Mouse (Mus musculus) layer of hippocampus, postnatal 25 days (tissue): ENCODE data around the gene Rrm2. TPM values are rescaled to one million over a fixed set of nuclear protein-coding genes. Genes with fewer than 3 reads are reported as not detected.
"Not testable (repeated sequence)": the region's sequence is repeated elsewhere in the genome, so short reads cannot be mapped to it uniquely, and the experiment has no call there.

ENCODE experiments used
- DNase-seq, 2 experiments: peaks; one replicate each; pipeline ENCODE4 v3.0.0; 2022; ENCODE audit warnings: mixed read lengths in 2 of 2, low spot score in 1 of 2; ENCODE audit errors: extremely low spot score in 1 of 2
- total RNA-seq, 2 experiments: library from RNA; stranded (reverse); gene quantifications; 2 replicates each; pipeline ENCODE4 v1.2.3; 2021

Rrm2 gene
- total RNA-seq, 2 experiments from 2014 or later: 2.6 to 3.5 TPM

DNA sequence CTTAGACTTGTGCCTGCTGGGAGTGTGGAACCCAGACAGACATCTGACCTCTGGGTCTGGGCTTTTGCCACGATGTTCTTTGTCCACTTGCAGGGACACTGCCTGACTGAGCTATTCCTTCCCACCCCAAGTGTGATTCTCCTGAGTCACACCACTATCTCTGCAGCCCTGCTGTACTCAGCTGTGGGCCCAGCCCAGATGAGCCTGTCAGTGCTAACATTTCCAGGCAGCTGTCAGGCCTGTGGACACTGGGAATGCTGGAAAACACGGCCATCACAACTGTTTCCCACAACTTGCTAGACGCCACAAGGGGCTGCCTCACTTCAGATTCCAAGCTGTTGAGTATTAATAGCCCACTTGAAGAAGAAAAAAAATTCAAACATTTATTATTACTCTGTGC, 5.0 kb upstream of the Rrm2 start:
- no peak for DNase-seq

DNA sequence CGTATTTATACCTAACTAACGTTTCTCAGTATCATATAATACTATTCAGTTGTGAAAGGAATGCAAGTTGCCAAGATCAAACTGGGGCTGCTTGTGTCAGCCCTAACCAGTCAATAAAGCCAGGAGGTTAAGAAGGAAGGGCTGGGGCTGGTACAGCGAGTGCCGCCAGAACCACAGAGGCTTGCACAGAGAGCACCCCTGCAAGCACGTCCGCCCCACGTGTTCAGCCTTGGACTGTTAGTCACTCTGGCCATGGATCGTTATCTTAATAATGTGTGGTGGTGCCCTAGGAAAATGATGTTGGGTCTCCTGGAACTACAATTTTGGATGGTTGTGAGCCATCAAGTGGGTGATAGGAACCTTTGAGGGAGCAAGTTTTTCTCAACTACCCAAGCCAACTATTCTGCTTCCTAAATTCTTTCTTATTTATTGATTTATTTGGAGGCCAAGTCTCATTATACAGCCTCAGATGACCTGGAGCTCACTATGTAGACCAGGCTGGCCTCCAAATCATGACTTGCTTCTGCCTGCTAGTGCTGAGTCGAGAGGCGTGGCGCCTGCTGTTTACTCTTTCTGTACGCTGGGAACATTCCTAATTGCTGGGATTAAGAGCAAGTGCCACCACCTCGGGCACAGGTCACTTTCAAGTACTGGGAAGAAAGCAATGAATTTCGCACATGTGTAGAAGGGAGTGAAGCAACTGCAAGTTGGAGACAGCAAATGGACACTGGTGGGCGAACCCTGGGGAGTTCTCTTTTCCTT, 2.4 kb upstream of the Rrm2 start:
- no peak for DNase-seq

DNA sequence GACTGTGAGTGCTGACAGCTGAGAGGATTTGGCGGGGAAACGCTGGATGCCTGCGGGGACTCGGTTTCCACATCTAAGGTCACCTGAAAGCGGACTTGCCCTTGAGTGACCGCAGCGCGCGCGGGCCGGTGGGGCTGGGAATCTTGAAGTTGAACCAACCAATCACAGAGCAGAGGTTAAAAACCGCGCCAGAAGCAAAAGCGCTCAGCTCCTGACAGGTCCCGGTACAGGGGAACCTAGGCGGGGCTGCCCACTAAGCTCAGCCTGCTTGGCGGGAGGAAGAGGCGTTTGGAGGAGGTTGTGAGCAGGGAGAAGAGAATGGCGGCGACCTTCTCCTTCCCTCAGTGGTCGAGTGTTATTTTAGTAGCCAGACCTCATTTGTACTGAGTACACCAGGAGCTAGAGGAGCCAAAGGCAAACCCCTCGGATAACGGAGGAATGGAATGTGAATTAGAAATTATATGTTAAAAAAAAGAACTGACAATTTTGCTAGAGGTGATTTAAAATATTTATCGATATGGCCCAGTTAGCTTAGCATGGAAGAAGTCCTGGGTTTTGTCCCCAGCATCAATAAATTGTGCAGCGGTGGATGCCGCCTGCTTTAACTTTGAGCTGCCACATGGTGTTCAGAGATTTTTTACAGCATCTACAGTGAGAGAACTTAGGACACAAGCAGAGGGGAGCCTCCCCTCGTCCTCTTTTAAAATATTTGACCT, 1.1 kb upstream of the Rrm2 start:
- DNase-seq: no peak

GRCm38 (mm10) chr12:24707480-24707802, 600 bp upstream of the Rrm2 start:
- DNase-seq: no peak

- DNase-seq: no peak
Observed at GRCm38 (mm10) chr12:24708824-24709218, 780 bp downstream of the Rrm2 start.

GRCm38 (mm10) chr12:24709409-24709808, 1.4 kb downstream of the Rrm2 start:
- no peak for DNase-seq

DNA sequence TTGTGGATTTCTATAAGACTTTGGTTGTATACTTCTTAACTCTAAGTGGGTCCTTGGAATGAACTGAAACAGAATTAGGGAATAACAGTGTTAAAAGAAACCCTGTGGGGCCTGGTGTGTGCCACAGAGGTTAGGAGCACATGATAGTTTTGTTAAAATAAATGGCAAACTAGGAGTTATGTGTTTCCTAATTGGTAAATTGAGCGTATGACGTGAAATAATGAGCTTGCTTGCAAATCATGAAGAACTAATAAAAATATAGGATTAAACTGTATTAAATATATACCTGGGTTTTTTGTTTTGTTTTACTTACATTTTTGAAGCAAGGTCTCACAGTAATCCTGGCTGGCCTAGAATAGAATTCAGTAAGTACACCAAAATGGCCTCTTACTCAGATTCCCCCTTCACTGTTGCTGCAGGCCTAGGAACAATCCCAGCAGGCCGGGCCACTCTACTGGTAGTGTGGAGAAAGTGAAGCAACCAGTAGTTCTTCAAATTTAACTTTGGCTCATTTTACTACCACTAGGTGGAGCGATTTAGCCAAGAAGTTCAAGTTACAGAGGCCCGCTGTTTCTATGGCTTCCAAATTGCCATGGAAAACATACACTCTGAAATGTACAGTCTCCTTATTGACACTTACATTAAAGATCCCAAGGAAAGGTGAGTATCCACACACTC, 1.9 kb downstream of the Rrm2 start:
- DNase-seq: no peak

- peak in 1 of 2 experiments; percentile 22 for DNase-seq
Observed at GRCm38 (mm10) chr12:24710672-24711071, 2.6 kb downstream of the Rrm2 start.

GRCm38 (mm10) chr12:24712396-24712795, 4.4 kb downstream of the Rrm2 start:
- no peak for DNase-seq

GRCm38 (mm10) chr12:24714579-24715255, 6.7 kb downstream of the Rrm2 start:
- DNase-seq: no peak

DNA sequence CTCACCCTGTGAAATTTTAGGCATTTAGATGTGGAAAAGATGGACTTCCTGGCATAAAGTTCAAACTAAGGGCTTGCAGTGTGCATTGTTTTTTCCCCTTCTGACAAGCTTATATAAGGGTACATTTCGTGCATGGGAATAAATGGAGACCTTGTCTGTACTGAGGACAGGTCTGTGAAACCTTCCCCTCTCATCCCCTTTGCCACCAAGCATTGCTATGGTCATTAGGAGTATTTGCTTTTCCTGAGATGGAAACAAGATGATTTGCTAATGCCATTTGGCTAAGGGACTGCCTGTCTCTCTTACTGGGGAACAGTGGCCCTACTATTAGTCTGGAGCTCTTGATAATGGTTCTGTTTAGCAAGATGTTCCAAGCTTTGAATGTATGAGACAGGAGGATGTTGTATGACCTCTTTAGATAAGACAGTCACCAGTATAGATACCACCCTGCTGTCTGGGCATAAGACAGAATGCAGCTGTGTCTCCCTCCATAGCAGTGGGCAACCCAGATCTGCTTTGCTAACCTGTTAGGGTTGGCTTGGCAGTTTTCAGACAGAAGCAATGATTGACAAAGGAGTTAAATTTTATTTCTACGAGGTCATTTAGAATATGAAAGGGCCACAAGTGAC, 7.3 kb downstream of the Rrm2 start:
- no peak for DNase-seq

- DNase-seq: peak in 1 of 2 experiments; percentile 56
Observed at GRCm38 (mm10) chr12:24716721-24717301, 8.8 kb downstream of the Rrm2 start.

DNA sequence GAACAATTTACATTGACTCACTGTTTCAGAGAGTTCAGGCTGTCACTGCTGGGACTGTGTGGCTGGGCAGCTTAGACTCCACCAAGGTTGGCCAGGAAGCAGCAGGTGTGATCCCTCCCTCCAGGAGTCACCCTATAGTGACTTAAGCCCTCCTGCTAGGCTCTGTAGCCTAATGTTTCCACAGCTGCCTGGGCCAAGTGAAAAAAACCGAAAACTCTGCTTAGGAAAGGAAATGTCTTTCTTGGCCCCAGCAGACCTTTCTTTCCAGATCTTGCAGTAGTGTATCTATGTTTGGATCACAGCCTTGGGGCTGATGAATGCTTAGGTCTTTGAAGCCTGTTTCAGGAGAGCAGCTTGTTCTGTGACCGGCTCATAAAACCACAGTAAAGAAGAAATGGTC, 15.4 kb downstream of the Rrm2 start:
- DNase-seq: no peak

DNA sequence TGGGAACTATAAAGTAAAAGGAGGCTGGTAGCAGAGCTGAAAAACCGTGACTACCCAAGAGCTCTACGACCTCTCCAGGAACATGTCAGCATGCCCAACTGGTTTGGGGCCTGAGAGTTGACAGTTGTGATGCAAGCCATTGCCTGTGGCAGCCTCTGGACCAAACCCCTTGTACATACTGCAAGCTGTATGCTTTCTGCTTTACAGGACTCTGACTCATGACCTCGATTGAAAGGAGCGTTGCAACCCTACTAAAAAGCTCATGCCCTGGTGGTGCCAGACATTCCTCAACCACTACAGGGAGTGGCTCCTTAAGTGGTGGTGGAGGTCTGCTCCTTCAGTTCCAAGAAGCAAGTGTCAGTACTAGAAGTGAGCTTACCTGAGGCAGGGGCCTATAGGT, 15.8 kb downstream of the Rrm2 start:
- no peak for DNase-seq

- no peak for DNase-seq
Observed at GRCm38 (mm10) chr12:24724369-24724768, 16.3 kb downstream of the Rrm2 start.

- DNase-seq: peak in 1 of 2 experiments; percentile 26
Observed at GRCm38 (mm10) chr12:24734828-24735394, 26.9 kb downstream of the Rrm2 start.

- DNase-seq: no peak
Observed at GRCm38 (mm10) chr12:24736956-24737355, 28.9 kb downstream of the Rrm2 start.

DNA sequence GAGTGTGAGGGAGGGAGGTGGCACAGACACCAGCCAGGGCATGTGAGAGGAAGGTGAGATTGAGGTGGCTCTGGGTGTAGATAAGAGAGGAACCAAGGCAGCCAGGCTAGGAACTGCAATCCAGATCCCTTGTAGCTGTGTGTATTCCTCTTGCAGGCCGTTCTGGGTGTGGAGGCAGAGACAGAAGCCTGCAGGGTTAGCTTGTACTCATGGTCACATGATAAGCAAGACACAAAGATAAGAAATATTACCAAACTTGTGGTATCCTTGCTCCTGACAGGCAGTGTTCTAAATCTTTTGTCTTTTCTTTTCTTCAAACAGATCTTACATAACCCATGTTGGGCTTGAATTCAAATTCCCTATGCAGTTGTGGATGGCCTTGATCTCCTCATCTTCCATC, 31.9 kb downstream of the Rrm2 start:
- no peak for DNase-seq

- DNase-seq: not testable (repeated sequence)
Observed at GRCm38 (mm10) chr12:24741535-24741934, 33.5 kb downstream of the Rrm2 start.

DNA sequence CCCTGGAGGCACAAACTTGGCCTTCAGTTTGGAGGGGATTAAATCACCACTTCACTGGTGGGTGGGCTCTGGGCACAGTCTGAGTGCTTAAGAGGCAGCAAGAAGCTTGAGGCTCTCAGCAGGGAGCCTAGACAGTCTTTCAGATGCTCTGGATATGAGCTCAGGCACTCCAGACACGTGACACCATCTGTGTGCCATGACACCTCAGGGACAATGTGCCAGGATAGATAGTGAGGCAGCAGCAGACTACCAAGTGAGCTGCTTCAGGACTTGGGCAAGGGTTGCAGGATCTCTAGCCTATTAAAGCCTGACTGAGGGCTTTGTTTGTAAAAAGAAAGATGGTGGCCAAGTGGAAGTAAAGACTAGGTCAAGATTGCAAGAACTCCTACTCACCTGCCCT, 36.3 kb downstream of the Rrm2 start:
- DNase-seq: no peak
